Mouse (Mus musculus) kidney, adult 18-20 months (tissue): ENCODE results near the gene Hist1h2ba.

Experiments
- DNase-seq: peaks from one replicate; pipeline ENCODE4 v3.0.0; 2021

The Hist1h2ba gene

GRCm38 (mm10) chr13:23898242-23898641 is 35.7 kb downstream of the Hist1h2ba start:
- DNase-seq: no peak

DNA sequence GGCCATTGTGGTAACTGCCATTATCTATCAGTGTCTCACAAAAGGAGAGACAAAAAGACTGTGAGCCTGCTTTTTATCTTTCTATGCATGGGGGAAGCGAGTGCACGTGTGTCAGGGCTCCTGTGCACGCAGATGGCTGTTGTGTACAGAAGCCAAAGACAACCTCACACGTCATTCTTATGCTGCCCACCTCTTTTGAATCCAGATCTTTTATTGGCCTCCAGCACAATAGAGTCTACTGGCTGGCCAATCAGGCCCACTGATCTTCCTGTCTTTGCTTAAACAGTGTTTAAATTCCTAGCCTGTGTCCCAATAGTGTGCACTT is 40.7 kb downstream of the Hist1h2ba start:
- no peak for DNase-seq

- DNase-seq: no peak
These were observed 41.2 kb downstream of the Hist1h2ba start for GRCm38 (mm10) chr13:23892592-23893268.

DNA sequence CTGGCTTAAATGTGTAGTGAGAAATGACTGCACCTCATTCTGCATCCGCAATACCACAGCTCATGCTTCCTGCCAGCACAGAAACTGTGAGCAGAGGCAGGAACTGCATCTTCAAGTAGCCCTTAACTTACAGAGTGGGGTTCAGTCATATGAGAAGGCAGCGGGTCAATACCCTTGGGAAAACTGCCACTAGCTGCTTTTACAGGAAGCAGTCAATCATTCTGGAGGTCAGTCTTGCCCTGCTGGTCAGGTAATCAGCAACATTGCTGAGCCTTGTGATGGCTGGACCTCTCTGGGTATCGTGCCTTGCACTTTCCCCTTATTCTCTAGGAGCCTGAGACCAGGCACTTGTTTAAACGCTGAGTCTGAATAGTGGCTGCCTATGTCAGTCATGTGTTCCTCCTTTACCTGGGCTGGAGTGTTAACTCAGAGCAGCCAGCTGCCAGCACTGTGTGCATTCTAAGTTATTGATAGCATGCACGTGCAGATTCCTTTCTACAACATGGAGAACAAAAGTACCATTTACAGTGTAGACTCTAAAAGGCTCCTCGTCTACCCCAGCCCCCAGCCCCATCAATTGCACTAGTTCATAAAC is 44.8 kb downstream of the Hist1h2ba start:
- DNase-seq: no peak

DNA sequence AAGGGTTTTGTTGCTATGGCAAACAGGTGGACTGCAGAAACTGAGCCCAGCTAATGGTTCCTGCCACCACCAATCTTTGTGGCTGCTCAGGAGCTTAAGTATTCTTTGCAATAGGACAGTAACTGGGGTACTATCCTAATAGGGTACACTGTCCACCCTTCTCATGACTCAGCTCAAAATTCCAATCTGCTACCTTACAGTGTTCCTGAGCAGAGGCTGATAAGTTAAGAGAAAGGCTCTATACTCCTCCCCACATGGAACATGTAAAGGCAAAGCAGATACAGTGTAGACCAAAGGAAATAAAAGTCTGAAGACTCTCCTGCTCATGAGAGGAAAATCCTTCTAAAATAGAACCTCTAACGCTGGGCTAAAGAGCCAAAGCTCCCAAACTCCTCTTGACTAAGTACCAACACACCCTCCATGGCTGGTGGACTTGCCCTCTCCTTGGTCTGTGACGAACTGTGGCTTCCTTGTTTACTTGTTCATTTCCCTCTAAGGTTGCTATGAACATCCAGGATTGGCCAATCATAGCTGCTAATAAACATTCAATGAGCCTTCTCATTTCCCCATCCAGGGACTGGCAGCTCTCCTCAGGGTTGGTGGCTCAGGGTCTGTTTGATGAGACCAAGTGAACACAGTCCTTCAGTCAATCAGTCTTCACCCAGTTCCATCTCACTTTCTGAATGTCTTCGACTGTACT is 46.8 kb downstream of the Hist1h2ba start:
- DNase-seq: no peak

DNA sequence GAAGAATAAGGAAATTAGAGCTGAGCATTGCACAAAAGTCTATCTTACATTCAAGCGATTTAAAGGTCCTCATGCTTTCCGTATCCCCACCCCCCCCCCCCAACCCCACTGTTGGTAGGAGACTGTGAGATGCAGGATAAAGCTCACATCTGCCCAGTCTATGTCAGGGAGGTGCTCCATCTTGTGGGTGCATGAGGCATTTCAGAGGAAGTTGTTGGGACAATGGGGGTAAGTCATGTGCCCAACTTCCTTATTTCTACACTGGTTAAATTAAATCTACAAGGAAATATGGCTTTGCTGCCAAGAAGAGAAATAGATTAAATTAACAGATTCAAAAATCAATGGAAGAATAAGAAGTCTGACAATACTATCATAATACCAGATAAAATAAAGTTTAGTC is 48.4 kb downstream of the Hist1h2ba start:
- DNase-seq: no peak
